Mouse (Mus musculus) hindbrain, embryonic 12.5 days (tissue): Measurements from ENCODE around the gene Spsb1. TPM values are rescaled to one million over a fixed set of nuclear protein-coding genes. Genes with fewer than 3 reads are reported as not detected.

Source experiments
- ATAC-seq: fragments of 200-750 bp; cut with Nextera tagmentation; 2 replicates; pipeline ENCODE4 v1.8.0; 2017; ENCODE audit warnings: moderate TSS enrichment; ENCODE audit not compliant: low FRiP score
- H3K27ac ChIP-seq: fragments of 300-500 bp; sonication (generic); 2 replicates; pipeline ENCODE4 v1.5.1; 2016; ENCODE audit warnings: mild to moderate bottlenecking
- H3K27me3 ChIP-seq: fragments of 300-500 bp; sonication (generic); 2 replicates; pipeline ENCODE4 v1.6.1; 2016; ENCODE audit warnings: mild to moderate bottlenecking
- H3K36me3 ChIP-seq: fragments of 300-500 bp; sonication (generic); 2 replicates; pipeline ENCODE4 v1.6.1; 2016; ENCODE audit warnings: mild to moderate bottlenecking
- H3K4me1 ChIP-seq: fragments of 300-500 bp; sonication (generic); 2 replicates; pipeline ENCODE4 v1.6.1; 2016
- H3K4me2 ChIP-seq: fragments of 300-500 bp; sonication (generic); replicated peaks from 2 replicates; pipeline ENCODE4 v1.6.1; 2016; ENCODE audit warnings: mild to moderate bottlenecking
- H3K4me3 ChIP-seq: fragments of 300-500 bp; sonication (generic); 2 replicates; pipeline ENCODE4 v1.5.1; 2016; ENCODE audit warnings: mild to moderate bottlenecking
- H3K9ac ChIP-seq: fragments of 300-500 bp; sonication (generic); 2 replicates; pipeline ENCODE4 v1.6.1; 2016; ENCODE audit warnings: mild to moderate bottlenecking, moderate library complexity
- H3K9me3 ChIP-seq: fragments of 300-500 bp; sonication (generic); replicated peaks from 2 replicates; pipeline ENCODE4 v1.6.1; 2016; ENCODE audit warnings: mild to moderate bottlenecking
- WGBS: fragments of 180-500 bp; shearing (Covaris S2); methylation state at CpG from one replicate; pipeline ENCODE4 v1.1.7; 2016; 5-methylcytosine and 5-hydroxymethylcytosine counted together
- polyA plus RNA-seq: library from polyadenylated mRNA; unstranded; fragments of >200 nt; fragmentation: Nextera tagmentation; extraction: Ambion mirVana; gene quantifications from 2 replicates; pipeline ENCODE4 v1.2.1, GENCODE M21; 2016

Spsb1 gene
- polyA plus RNA-seq, 1 experiment from 2014 or later = 15.5 TPM

DNA sequence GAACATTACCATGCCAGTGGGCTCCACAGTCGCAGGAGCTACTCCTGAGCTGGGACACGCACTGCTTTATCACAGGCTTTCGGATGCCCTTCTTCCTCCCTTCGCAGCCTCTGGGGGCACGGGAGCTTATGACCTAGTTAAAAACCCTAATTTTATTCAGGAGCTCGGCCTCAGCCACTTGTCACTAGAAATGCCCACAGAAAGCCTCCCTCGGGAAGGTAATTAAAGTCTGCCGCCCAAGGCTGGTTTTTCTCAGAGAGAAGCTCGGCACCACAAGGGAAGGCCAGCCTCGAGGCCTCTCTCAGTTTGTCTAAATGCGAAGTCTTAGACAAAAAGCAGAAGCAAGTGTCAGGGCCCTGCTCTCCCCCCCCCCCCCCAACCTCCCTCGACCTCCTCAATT is 10.6 kb downstream of the Spsb1 start:
- no peak for ATAC-seq
- H3K9me3 ChIP-seq = no peaks in the 10 kb centered on the region
- no peaks in the 10 kb centered on the region for H3K36me3 ChIP-seq
- H3K4me1 ChIP-seq = peaks cover 62% of the 10 kb centered on the region
- no peak overlapping the region for H3K4me3 ChIP-seq
- no peak overlapping the region for H3K9ac ChIP-seq
- peaks cover 15% of the 10 kb centered on the region; the same call in 1 of the 2 replicates for H3K27me3 ChIP-seq
- H3K27ac ChIP-seq = peak overlapping the region; percentile 12; the same call in 1 of the 2 replicates
- no peak overlapping the region for H3K4me2 ChIP-seq
- 23% methylated on average over 12 of the region's 12 CpGs for WGBS

DNA sequence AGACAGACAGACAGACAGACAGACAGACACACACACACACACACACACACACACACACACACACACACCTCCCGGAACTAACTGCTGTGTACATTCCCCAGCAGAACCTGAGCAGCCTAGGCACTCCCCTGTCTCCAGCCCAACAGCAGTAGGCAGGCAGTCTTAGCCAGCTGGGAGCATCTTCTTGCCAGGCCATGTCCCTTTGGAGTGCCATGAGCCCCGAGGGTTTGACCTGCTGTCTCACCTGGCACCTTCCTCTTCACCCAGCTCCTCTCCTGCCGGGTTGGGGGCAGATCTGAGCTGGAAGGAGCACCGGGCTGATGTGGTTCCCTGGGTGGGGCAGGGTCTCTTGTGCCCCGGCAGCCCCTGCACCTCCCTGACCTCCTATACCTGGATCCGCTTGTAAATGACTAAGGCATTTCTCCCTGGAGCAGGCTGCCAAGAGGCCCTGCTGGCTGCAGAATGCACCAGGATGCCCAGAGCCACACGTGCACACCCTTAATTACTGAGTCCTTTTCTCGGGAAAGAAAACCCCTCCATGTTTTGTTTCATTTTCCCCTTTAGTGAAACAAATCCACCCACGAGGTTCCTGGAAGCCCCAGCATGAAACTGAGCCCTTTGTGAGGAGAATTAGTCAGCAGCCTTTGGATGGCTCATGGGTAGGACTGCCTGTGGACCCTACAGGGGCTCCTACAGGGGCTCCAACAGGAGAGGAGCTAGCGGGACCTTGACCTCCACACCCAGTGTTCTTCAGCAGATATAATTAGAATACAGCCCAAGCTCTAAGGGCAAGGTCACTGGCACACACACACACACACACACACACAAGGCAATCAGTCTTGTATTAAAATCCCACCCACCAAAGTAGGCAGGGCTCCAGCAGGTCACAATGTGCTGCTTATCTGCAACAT is 11.8 kb downstream of the Spsb1 start:
- peak overlapping the region; percentile 53; the same call in 1 of the 2 replicates for H3K27ac ChIP-seq
- no peak for ATAC-seq
- 49% methylated on average over 10 of the region's 10 CpGs for WGBS

DNA sequence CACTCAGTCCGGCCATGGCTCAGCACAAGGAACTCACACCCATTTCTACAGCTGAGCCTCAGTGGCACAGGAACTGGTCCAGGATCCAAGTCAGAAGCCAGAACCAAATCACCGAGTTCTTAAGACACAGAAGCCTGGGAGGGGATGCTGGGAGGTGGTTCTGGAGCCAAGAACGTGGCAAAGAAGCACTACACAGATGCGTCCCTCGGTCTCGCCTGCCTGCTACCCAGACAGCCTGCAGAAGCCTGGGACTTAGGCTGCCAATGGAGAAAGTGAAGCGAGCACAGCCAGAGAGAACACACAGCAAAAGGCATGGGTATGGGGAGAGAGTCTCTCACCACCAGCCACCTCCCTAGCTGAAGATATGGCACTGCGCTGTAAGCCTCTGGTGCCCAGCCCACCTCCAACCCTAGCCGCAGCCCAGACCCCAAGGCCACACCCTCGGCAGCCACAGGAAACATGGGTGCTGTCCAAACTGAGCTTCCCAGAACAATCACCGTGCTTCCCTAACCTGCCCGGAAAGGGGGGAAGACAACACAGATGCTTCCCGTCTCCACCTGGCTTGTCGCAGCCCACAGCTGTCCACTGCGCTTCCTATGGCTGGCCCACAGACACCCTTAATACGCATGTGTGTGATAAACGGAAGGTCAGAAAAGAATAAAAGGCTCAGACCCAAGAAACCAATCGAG is 13.6 kb downstream of the Spsb1 start:
- no peak overlapping the region for H3K4me2 ChIP-seq
- no peaks in the 10 kb centered on the region for H3K36me3 ChIP-seq
- 83% methylated on average over 17 of the region's 18 CpGs for WGBS
- H3K4me3 ChIP-seq = no peak overlapping the region
- H3K4me1 ChIP-seq = peaks cover 59% of the 10 kb centered on the region
- H3K27me3 ChIP-seq = peaks cover 4% of the 10 kb centered on the region; the same call in 1 of the 2 replicates
- no peaks in the 10 kb centered on the region for H3K9me3 ChIP-seq
- no peak for ATAC-seq
- no peak overlapping the region for H3K9ac ChIP-seq
- H3K27ac ChIP-seq = no peak overlapping the region

More for the DNA sequence above, 11.8 kb downstream of the Spsb1 start:
- Histone ChIP-seq H3K4me3 (no peak overlapping the region), H3K9ac (peak overlapping the region; percentile 8; the same call in 1 of the 2 replicates), H3K9me3 (no peaks in the 10 kb centered on the region), H3K27me3 (peaks cover 15% of the 10 kb centered on the region; the same call in 1 of the 2 replicates), H3K4me1 (peaks cover 65% of the 10 kb centered on the region), H3K36me3 (no peaks in the 10 kb centered on the region), H3K4me2 (no peak overlapping the region)

DNA sequence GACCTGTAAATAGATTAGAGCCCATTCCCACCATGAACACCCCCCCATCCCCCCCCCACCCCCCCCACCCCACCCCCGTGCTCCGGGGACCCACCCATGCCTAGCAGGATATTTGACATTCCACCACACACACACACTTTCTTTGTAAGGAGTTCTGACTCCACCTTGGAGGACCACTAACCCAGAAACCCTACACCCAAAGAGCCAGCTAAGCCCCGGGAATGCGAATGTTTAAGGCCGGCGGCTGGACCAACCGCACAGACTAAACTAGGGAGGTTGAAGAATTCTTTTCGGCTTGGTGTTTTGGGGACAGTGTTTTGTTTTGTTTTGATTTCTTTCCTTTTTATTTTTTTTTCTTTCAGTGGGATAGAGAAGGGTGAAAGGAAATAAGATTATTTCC is 16.1 kb downstream of the Spsb1 start:
- Histone ChIP-seq H3K4me1 (peaks cover 34% of the 10 kb centered on the region), H3K4me2 (no peak overlapping the region), H3K9ac (no peak overlapping the region), H3K27me3 (peaks cover 4% of the 10 kb centered on the region), H3K9me3 (no peaks in the 10 kb centered on the region), H3K27ac (no peak overlapping the region), H3K4me3 (no peak overlapping the region), H3K36me3 (no peaks in the 10 kb centered on the region)
- WGBS = 70% methylated on average over 8 of the region's 8 CpGs
- ATAC-seq = no peak

DNA sequence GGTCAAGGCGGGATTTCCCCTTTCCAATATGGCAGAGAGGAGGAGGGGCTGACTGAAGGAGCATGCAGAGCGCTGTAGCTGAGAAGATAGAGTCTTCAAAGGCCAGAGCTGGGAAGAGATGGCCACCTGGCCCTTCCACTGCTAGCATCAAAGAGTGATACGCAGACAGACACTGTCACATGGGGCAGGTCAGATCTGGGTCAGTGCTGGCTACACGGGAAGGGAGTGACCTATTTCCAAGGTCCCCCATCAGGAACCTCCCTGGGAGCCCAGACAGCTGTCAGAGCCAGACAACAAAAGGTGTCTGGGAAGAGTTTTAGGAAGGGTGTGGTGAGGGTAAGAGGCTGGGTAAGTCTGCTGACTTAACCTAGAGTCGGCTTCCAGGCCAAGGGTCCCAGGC is 17.9 kb downstream of the Spsb1 start:
- Histone ChIP-seq H3K9ac (no peak overlapping the region), H3K4me2 (no peak overlapping the region), H3K4me1 (peaks cover 16% of the 10 kb centered on the region), H3K36me3 (no peaks in the 10 kb centered on the region), H3K4me3 (no peak overlapping the region), H3K9me3 (no peaks in the 10 kb centered on the region), H3K27me3 (peaks cover 4% of the 10 kb centered on the region), H3K27ac (no peak overlapping the region)
- 47% methylated on average over 5 of the region's 5 CpGs for WGBS
- ATAC-seq = no peak; the same call in 1 of the 2 replicates

DNA sequence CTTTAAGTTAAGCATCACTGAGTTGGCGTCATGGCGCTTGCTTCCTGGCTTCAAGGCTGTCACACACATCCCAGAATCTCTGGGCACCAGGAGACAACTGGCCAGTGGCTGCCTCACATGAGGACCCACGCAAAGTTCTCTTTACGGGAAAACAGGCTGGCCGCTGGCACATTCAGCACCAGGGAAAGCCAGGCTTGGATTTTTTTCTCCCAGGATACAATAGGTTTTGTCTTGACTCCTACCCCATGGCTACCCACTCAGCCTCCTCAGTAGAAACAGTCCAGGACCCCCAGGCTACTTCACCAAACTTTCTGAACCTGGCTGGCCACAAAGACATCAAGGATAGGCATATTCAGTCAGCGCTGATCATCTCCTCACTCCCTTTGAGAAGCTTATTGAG is 19.4 kb downstream of the Spsb1 start:
- no peak overlapping the region for H3K4me3 ChIP-seq
- no peak overlapping the region for H3K4me2 ChIP-seq
- WGBS = 84% methylated on average over 6 of the region's 6 CpGs
- no peak for ATAC-seq
- no peaks in the 10 kb centered on the region; the same call in 1 of the 2 replicates for H3K27me3 ChIP-seq
- no peaks in the 10 kb centered on the region for H3K9me3 ChIP-seq
- H3K4me1 ChIP-seq = peaks cover 16% of the 10 kb centered on the region
- H3K27ac ChIP-seq = no peak overlapping the region
- no peaks in the 10 kb centered on the region for H3K36me3 ChIP-seq
- no peak overlapping the region for H3K9ac ChIP-seq

DNA sequence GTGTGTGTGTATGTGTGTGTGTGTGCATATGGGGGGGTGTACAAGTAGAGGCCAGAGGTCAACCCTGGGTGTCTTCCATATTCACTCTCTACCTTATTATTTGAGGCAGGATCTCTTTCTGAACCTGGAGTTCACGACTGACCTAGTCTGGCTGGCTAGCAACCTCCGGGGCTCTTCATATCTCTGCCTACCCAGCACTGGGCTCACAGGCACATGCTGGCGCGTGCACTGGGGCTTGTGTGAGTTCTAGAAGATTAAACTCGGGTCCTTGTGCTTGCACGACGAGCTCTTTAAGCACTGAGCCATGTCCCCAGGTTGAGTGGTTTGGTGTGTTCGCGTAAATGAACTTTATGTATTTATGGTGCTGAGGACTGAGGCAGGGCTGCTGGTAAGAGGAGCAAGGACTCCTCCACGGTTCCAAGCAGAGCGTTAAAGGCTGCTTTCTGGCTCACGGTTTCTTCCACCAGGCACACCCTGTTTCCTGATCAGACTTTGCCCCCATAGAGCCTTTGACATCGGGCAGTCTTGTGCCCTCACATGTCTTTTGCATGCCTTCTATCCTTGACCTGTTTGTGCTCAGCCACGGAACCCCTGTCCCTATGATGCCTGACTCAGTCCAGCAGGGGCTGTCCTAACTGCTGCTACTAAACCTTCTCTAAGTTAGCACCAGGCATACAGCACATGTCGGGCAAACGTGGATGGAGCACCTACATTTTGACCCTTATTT is 21.2 kb downstream of the Spsb1 start:
- 91% methylated on average over 16 of the region's 16 CpGs for WGBS
- no peaks in the 10 kb centered on the region for H3K36me3 ChIP-seq
- no peak for ATAC-seq
- peaks cover 6% of the 10 kb centered on the region for H3K4me1 ChIP-seq
- H3K9ac ChIP-seq = no peak overlapping the region
- H3K27me3 ChIP-seq = no peaks in the 10 kb centered on the region; the same call in 1 of the 2 replicates
- H3K9me3 ChIP-seq = no peaks in the 10 kb centered on the region
- no peak overlapping the region for H3K27ac ChIP-seq
- no peak overlapping the region for H3K4me3 ChIP-seq
- no peak overlapping the region for H3K4me2 ChIP-seq

DNA sequence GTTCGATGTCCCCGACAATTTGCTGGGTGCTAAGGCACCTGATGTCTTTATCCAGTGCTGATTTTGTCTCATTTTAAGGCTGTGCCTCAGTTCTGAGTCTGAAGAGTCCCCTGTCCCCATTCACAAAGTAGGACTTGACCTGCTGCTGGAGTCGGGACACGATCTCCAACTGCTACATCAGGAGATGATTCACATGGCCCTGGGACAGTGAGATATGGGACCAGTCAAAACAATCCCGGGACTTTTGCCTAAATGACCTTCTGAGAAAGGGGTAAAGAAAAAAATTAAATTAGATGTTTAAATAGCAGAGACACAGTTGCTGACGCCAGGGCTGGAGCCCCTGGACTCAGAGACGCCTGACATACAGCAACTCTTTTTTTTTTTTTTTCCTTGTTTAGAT is 21.8 kb downstream of the Spsb1 start:
- no peak overlapping the region for H3K4me2 ChIP-seq
- H3K9ac ChIP-seq = no peak overlapping the region
- no peak overlapping the region for H3K27ac ChIP-seq
- ATAC-seq = no peak
- no peaks in the 10 kb centered on the region for H3K9me3 ChIP-seq
- 92% methylated on average over 7 of the region's 7 CpGs for WGBS
- H3K36me3 ChIP-seq = no peaks in the 10 kb centered on the region
- H3K4me1 ChIP-seq = peaks cover 4% of the 10 kb centered on the region
- no peaks in the 10 kb centered on the region; the same call in 1 of the 2 replicates for H3K27me3 ChIP-seq
- H3K4me3 ChIP-seq = no peak overlapping the region

DNA sequence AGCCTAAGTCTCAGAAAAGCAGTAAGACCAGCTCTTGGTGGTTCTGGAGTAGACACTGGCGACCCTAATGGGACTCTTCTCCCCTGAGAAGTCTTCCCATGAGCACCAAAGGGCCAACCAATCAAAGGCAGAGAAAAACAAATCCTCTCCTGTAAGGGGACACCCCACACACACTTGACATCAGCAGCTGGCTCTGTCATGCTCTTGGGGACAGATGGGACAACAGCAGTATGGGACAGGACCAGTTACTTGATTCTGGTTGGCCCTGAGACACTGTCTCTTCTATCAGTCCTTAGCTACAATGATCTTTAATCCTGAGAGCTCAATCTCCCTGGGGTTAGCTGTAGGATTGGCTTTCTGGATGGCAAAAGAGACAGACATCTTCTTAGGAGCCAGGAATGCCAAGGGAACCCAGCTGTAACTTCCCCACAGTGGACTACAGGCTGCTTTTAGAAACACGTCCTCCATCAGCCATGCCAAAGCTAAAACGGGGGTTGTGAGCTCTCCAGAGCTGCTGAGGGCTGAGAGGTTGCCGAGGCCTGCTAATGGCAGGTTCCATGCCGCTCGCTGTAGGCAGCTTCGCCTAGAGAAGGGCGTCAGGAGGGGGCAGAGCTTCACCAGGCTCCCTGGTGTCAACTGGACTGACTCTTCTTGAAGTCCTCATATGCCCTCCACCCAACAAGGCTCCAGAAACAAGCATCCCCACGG is 22.6 kb downstream of the Spsb1 start:
- 92% methylated on average over 9 of the region's 9 CpGs for WGBS
- Histone ChIP-seq H3K4me1 (peaks cover 4% of the 10 kb centered on the region), H3K9me3 (no peaks in the 10 kb centered on the region), H3K27me3 (no peaks in the 10 kb centered on the region; the same call in 1 of the 2 replicates), H3K4me3 (no peak overlapping the region), H3K4me2 (no peak overlapping the region), H3K9ac (no peak overlapping the region), H3K36me3 (no peaks in the 10 kb centered on the region), H3K27ac (no peak overlapping the region)
- ATAC-seq = no peak

DNA sequence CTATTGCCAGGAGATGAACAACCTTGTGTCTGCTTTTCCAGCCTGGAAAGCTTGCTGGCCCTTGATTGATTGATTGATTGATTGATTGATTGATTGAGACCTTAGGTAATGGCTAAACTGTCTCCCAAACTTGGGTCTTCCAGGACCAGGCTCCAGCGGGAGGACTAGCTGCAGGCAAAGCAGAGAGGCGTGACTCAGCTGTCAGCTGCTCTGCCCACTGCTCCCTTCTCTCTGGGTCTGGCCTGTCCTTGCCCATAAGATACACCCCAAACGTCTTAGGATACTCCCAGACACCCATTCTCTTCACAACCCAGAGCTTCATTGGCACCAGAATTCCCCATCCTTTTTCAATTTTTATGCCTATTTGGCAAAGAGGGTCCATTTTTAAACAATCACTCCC is 24.1 kb downstream of the Spsb1 start:
- Histone ChIP-seq H3K27me3 (no peaks in the 10 kb centered on the region; the same call in 1 of the 2 replicates), H3K9ac (no peak overlapping the region), H3K36me3 (no peaks in the 10 kb centered on the region), H3K4me3 (no peak overlapping the region), H3K27ac (no peak overlapping the region), H3K9me3 (no peaks in the 10 kb centered on the region), H3K4me2 (no peak overlapping the region), H3K4me1 (no peaks in the 10 kb centered on the region; the same call in none of the 2 replicates)
- whole genome bisulfite sequencing = 57% methylated on average over 3 of the region's 3 CpGs
- ATAC-seq = no peak

DNA sequence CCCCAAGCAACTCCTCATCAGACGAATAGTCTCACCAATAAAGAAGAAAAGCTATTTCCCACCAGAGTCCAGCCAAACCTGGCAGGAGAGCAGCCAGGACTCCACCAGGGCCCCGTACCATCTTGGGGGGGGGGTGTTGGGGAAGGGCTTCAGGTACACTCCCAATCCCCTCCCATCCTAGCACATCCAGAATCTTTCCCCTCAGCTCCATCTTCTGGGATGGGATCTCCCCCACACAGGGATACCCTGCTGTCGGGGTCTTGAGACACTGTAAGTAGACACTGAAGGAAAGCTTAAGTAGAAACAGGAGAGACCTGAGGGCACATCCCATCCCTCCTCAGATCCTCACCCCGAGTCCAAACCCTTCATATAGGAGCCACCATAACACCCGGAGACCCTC is 31.8 kb downstream of the Spsb1 start:
- H3K4me1 ChIP-seq = peaks cover 50% of the 10 kb centered on the region
- H3K36me3 ChIP-seq = no peaks in the 10 kb centered on the region
- no peak for ATAC-seq
- no peaks in the 10 kb centered on the region for H3K9me3 ChIP-seq
- 0 out of 2 replicates have a peak, but pooled peaks cover 8% of the 10 kb centered on the region for H3K27me3 ChIP-seq
- H3K9ac ChIP-seq = no peak overlapping the region
- WGBS = 78% methylated on average over 4 of the region's 5 CpGs
- H3K4me3 ChIP-seq = no peak overlapping the region
- H3K27ac ChIP-seq = peak overlapping the region; percentile 60; the same call in 1 of the 2 replicates
- H3K4me2 ChIP-seq = no peak overlapping the region
